Mouse (Mus musculus): ENCODE data around the gene Gm47841. TPM values are rescaled to one million over a fixed set of nuclear protein-coding genes. Genes with fewer than 3 reads are reported as not detected.

Gene Gm47841
- total RNA-seq (2015) = not detected in 2 replicates
- not detected in 2 replicates for total RNA-seq (2017)

DNA sequence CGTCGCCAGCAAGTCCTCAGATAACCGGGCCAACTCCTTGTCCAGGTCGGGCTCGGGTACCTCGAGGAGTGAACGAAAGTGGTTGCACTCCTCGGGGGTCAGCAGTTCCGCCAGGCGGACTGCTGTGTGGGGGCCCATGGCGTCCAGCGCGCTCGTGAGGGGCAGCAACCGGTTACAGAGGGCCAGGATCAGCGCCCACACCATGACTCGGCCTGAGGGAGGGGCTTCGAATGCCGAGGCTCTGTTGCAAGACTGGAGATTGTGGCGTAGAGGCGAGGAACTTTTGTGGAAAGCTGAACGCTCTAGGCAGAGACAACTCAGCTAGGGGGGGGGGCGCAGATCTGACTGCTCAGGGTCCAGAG, at the start of gene Gm47841:
Gene Gm47841 (minus strand): TSS at position 204 of the 362 bp plus-strand sequence.
- no peak for ATAC-seq (ENCODE audit: poor library complexity, severe bottlenecking)

DNA sequence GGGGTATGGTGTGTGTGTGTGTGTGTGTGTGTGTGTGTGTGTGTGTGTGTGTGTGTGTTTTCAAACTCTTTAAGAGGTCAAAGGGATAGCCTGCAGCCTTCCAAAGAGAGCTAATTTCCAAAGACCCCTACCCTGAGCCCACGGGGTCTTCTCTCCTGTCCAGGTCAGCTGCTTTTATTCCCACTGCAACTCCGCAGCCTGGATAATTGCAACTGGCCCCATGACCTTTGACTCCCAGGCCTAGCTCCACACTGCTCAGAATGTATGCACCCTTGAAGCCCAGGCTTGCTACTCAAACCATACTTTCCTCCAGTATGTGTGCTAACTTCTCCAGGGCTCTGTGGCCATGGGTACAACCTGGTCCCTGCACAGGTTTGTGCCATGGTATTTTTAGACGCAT, 48.2 kb upstream of the Gm47841 start:
- ATAC-seq (ENCODE audit: poor library complexity, severe bottlenecking) = no peak

DNA sequence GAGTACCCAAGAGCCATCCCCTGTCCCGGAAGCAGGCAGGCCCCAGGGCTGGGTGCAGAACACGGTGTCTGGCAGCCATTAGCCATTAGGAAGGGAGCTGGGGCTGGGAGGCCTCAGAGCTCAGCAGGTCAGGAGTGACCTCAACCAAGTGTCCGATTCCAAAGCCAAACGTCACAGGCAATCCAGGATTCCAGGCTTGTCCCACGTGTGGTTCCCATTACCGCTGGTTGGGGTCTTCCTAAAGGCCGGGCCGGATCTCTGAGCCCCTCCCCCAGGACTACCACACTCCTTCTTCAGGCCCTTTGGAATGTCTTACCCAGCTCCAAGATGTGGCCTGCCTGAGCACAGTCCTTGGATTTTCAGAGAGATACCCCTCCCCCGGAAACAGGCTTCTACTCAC, 47.8 kb upstream of the Gm47841 start:
- ATAC-seq (ENCODE audit: poor library complexity, severe bottlenecking) = no peak

DNA sequence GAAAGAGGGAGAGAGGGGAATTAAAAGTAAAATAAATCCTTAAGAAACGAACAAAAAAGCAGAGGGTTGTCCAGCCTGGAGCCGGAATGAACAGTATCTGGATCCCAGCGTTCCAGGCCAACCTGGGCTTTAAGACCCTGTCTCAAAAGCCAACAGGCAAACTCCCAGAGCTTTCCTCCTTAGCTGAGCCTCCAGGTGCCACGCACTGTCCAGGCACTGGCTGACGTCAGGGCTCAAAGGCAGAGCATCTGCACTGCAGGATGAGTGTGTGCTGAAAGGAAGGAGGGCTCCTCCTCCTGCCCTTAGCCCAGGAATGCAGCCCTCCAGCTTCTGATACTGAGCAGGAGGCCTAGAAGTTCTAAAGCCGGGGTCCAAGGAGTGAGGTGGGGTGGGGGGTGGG, 46.8 kb upstream of the Gm47841 start:
- ATAC-seq (ENCODE audit: poor library complexity, severe bottlenecking) = no peak

DNA sequence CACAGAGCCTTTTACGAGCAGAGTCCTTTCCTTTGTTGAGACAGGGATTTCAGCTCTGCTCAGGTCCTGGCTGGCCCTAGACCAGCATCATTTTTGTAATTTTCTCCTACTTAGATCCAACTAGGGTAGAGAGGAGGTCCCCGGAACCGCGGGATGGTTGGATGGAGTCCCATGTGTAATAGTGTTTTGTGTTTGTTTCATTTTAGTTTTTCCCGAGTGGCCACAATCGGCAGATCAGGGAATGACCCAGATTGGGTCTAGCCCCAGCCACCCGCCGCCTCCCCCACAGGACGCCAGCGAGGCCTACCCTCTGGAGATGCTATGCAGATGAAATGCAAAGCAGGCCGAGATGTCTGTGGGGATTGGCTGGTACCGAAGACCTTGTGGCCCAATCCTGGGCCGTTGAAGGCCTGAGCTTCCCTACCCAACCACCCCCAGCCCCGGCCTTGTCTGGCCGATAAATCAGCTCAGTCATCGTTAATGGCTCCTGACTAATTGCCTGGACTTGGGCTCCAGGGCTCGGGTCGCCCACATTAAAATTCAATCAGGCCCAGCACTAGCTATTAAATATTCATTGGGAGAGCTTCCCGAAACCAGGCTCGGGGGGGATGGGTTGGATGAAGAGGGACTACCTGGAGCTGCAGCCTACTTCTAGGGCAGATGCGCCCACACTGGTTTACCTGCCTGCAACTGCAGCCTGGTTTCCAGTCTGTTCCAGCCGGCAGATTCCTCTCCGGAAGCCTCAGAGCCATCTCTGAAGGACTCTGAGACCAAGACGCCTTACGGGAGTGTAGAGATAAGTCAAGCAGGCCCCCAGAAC, 45.8 kb upstream of the Gm47841 start:
- ATAC-seq (ENCODE audit: poor library complexity, severe bottlenecking) = no peak

DNA sequence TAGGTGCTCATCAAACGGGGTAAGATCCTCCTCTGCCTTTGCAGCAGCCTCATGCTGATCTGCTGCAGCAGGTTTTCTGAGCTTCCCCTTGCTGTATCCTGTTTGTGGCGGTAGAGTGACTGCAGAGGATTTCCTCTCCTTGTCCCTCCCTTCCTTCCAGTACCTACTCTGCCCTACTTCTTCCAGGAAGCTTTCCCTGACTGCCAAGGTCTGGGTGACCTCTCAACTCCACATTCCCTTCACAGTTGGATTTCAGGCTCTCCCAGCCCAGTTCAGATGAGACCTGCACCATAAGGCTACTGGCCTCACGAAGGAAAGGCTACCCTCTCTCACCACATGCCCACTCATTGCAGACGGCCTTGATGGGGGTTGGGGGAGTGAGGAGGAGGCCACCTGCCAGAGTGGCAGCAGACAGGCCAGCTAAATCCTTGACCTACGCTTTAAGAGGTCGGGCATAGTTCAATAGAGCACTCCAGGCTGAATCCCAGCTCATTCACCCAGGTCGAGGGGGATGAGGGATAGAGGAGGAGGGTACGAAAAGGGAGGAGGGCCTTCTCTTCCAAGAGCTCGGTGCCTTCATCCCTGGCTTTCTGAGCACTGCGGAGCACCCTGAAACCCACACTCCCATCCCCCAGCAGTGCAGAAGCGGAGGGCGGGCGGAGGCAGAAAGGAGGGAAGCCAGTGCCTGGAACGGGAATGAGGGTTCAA, 45.1 kb upstream of the Gm47841 start:
- ATAC-seq (ENCODE audit: poor library complexity, severe bottlenecking) = no peak

DNA sequence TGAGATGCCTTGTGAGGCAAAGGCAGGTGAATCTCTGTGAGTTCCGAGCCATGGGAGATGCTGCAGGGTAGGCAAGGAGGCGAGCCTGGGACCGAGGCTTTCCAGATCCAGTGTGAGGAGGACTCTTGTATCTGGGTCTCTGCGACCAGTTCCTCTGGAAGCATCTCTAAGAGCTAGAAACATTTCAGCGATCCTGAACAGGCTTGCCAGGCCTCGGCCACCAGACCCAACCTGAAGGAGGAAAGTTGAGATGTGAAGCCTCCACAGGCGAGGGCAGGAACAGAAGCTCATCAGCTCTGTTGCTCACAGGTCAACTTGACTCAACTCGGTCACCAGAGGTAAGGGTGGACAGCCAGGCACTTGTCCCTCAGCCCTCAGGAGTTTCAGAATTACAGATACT, 44.4 kb upstream of the Gm47841 start:
- no peak for ATAC-seq (ENCODE audit: poor library complexity, severe bottlenecking)

DNA sequence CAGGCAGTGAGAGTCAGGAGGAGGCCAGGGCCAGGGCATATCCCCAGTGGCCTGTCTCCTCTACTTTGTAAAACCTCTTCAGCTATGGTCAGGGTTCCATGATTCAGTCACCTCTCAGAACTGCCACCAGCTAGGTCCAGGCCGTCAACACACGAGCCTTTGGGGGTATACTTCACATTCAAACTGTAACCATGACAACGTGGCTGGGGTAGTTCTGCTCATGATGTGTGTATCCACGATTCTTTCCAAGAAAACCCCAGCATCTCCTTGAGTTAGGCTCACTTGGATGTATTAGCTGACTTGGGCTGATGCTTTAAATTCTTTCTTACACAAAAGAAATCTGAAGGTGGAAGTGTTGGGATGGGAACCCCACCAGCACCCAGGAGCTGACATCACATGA, 41.1 kb upstream of the Gm47841 start:
- no peak for ATAC-seq (ENCODE audit: poor library complexity, severe bottlenecking)

DNA sequence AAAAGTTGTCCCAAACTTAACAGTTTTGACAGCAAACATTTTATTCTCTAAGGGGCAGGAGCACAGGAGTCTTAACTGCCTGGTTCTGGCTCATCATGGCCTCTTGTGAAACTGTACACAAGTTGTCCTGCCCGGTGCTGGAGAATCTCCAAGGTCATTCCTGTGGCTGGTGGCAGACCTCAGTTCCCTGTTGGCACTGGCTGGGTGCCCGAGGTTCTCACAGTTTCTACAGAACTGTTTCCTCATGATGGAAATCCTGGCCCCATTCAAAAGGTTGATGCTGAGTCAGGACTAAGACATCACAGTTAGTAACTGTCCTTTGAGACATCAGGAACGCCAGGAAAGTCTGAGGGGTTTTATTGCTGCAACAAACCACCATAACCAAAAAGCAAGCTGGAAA, 39.8 kb upstream of the Gm47841 start:
- no peak for ATAC-seq (ENCODE audit: poor library complexity, severe bottlenecking)

DNA sequence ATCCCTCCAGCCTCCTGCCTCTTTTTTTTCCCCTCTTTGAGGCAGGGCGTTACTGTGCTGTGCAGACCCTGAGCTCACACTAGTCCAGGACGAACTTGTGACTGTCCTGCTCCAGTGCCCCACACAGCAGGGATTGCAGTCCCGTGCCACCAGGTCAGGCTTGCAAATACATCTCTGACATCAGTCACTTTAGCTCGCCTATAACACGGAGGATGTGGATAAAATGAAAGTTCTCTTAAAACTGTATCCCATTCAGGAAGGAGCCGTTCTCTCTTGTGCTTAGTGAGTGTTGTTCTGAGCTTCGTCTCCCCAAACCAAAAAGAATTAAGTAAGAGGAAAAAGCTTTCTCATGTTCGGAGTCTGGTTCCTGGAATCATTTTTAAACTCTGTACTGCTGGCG, 39.3 kb upstream of the Gm47841 start:
- no peak for ATAC-seq (ENCODE audit: poor library complexity, severe bottlenecking)

DNA sequence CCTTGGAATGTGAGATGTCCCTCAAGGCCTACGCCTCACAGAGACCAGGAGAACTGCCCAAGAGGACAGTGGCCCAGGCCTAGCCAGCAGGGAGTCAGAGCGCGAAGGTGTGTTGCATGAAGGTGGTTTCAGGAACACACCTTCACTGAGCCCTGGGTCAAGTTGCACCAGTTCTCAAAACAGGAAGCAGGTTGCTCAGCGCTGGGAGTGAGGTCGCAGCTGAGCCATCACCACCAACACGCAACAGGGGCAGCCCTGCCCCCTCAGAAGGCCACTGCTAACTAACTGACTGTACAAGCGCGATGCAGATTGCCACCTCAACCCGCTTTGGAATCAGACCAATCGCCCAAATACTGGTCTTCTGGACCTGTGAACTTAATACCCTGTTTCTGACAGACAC, 37.3 kb upstream of the Gm47841 start:
- ATAC-seq (ENCODE audit: poor library complexity, severe bottlenecking) = peak; percentile 91

DNA sequence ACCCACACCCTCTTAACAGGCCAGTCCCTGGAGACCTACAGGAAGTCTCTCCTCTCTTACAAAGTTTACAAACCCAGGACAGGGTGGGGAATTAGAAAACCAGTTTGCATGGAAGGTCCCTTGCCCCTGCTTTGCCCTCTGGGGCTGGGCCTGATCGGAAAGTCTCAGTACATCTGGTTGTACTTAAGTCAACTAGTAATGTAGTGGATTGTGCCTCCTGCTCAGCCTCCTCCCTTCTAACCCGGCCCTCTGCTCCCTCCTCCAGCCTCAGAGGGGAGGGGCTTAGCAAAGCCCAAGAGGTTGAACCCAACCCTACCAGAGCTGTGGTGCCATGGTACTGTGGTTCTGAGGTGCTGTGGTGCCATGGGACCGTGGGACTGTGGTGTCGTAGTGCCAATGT, 35.0 kb upstream of the Gm47841 start:
- no peak for ATAC-seq (ENCODE audit: poor library complexity, severe bottlenecking)

DNA sequence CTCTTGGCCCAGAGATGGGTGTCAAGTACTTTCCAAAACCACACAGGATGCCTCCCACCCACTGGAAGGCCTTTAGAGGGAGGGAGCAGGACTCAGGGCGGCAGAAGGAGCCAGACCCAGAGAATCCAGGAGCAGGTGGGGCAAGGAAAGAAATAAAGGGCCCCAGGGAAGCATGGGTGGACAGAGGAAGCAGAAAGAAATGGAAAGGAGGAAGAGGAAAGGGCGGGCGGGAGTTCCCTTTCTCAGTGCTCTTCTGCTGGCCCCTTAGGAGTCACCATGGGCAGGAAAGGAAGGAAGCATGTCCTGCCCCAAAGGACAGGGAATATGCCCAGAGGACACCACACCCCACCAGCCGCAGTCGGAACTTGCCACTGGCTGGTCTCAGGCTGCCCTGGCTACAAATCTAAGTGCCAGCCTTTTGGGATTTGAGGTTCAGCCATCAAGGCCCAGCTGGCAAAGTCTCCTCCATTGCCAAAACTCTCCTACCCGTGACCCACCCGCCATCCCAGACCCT, 33.9 kb upstream of the Gm47841 start:
- ATAC-seq (ENCODE audit: poor library complexity, severe bottlenecking) = no peak

DNA sequence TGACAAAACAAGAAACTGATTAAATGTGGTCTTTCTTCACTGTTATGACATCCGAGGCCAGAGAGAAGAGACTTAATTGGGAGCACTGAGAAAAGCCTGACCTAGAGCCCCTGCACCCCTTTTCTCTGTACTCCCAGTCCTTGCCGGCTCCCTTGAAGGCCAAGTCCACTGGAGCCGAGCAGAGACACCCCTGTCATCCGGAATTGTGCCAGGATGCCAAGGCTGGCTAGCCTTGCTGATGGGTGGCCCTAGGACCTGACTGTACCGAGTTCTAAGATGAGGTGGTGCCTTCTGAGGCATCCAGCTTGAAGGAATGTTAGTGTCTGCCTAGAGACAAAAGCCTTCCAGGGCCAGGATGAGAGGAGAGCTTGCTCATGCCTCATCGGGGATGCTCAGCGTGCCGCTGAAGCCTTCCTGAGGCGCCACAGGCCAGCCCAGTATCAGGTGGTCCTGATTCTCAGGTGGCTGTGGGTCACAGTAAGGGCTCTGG, 32.9 kb upstream of the Gm47841 start:
- ATAC-seq (ENCODE audit: poor library complexity, severe bottlenecking) = no peak

DNA sequence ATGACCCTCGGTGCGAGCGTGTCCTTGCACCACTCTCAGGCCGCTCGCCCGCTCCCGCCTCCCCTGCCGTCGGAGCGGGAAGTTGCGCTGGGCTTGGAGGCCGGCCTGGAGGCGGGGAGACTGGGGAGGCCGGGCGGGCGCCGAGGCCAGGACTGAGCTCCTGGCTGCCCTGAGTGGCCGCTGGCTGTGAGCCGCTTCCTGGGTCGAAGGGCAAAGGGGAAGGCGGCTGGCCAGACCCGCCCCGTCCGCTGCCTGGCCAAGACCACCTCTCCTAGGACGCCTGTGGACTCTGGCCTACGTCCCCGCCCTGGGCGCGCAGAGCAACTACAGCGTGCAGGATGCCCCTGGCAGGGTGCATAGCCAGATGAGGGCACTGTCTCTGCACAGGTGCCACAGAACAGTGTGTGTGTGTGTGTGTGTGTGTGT, 31.5 kb upstream of the Gm47841 start:
- peak; percentile 89 for ATAC-seq (ENCODE audit: poor library complexity, severe bottlenecking)

DNA sequence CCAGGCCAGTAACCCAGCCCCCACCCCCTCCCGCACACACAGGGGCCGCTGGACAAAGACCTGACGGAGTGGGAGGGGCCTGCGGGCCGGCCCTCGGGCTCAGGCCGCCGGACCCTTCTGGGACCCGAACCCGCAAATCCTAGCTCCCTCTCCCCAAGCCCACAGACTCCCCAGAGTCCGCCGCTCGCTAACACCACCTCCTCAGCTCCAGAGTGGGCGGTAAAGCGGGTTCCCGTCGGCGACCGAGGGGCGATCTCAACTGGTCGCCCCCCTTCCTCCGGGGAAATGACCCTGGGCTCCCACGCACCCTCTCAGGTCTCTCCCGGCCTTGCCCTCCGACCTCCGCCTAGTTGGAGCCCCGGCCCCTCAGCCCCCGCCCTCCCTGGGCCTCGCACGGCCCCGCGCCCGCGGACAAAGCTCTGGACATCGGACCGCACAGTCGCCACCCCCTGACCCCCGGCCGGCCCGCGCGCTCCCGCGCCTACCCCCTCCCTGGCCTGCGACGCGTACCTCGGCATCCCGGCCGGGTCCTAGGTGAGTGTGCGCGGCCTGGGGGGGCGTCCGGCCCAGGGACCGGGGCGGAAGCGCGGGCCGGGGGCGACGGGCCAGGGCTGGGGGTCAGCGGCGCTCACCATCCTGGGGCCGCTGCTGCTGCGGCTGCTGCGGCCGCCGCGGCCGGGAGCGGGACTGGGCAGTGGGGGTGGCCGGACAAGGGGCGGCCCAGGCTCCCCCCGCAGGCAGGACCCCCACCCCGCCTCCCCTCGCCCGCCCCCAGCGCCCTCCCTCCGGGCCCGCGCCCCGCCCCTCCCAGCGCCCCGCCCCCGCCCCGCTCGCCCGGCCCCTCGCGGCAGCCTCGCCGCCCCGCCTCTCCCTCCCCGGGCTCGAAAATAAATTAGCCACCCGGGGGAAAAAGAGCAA, 30.9 kb upstream of the Gm47841 start, which contains the start of gene Fignl2:
Gene Fignl2 (minus strand): TSS at position 755 of the 918 bp plus-strand sequence.
- no peak for ATAC-seq (ENCODE audit: poor library complexity, severe bottlenecking)

DNA sequence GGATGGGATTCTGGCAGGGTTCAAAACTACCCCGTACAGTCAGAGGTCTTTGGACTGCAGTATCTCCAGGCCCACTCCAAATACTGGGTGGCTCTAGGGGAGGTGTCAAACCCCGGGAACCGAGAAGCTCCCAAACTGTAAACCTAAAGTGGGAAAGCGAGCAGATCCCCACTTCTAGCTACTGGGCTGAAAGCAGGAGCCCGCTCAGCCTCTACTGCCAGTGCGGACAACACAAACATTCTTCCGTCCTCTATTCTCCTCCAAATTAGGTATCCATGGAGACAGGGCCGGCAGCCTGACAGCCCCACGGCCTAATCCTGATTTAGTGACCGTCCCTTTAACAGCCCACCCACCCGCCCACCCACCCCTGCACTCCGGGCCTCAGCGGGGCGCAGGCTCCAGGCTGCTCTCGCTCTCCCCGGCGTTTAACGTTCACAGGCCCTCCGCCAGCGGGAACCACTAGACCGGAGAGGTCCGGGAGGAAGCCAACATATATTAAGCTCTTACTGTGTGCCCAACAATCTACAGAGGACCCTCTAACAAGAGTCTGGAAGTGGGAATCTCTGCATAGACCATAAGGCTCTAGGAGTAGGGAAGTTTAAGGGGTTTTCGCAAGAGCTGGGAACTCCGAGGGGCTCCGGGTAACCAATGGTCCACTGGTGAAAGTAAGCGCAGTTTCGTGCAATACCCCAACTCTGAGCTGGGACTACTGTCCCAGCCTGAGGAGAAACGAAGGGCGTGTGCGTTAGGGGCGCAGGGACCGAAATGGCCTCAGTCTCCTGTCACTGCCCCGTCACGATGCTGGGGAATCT, 30.0 kb upstream of the Gm47841 start:
- ATAC-seq (ENCODE audit: poor library complexity, severe bottlenecking) = no peak

DNA sequence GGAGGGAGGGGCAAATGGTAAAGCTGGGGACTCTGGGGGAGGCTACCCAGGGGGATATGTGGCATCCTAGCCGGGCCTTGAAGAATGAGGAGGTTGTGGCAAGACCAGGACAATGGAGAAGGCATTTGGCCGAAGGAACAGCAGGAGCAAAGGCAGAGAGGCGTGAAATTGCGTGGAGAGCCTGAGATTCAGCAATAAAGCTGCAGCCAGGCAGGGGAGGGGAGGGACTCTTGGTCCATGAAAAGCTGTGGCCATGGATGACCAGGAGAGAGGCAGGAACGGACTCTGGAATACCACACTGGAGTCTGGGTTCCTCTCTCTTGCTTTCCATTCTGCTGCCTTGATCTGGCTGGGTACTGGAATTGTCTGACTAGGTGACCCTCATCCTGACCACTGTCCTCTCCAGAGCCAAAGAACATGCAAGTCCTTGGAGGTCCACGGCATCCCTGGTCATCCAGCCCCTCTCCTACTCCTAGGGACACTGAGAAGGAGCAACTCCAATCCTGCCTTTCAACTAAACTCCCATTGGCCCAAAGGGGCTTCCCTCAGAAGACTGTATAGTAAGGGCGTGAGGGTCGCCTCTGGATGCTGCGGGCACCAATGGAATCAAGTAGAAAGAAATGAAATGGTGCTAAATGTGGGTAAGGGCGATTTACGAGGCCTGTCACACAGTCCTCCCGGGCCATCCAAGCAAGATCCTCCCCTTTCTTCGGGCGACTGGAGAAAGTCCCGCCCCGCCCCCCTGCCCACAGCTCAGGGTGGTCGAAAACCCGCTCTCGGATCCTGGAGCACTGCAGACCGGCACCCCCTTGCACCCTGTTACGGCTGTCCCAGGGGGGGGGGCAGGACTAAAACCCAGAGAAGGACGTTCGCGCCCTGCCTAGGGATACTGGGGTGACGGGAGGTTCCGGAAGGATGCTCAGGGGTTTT, 29.1 kb upstream of the Gm47841 start:
- ATAC-seq (ENCODE audit: poor library complexity, severe bottlenecking) = no peak

DNA sequence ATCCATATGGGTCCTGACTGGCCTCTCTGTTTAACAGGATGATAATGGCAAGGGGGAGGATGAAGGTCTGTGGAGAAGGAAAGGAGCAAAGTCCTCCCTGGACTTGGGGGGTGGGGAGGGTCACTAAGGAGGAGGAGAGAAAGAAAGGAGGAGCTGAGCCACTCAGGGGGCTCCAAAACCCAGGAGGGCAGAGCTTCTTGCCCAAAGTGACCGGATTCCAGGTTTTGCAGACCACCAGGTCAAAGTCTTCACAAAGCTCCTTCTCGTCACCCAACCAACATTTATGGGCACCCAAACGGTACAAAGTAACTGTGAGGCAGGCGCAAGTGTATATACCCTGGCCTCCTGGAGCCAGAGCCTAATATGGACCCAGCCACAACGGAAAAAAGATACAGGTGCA, 28.5 kb upstream of the Gm47841 start:
- ATAC-seq (ENCODE audit: poor library complexity, severe bottlenecking) = no peak
